Mouse (Mus musculus) kidney, adult 2 months (tissue): ENCODE measurements around the gene Drc7. TPM values are rescaled to one million over a fixed set of nuclear protein-coding genes. Genes with fewer than 3 reads are reported as not detected.
A peak's percentile ranks its signal among the peaks of the same experiment; 100 is the strongest.

Source experiments
- DNase-seq: peaks from one replicate; pipeline ENCODE4 v3.0.0; 2021
- H3K27ac ChIP-seq: fragments of 200-500 bp; 2 replicates; pipeline ENCODE4 v1.5.1; 2012; ENCODE audit warnings: low read depth, low read length, control low read depth, inconsistent platforms; ENCODE audit not compliant: insufficient read depth
- H3K27me3 ChIP-seq: fragments of 200-500 bp; replicated peaks from 2 replicates; pipeline ENCODE4 v1.6.1; 2012; ENCODE audit warnings: mild to moderate bottlenecking, moderate library complexity, low read length, inconsistent platforms; ENCODE audit not compliant: control insufficient read depth, insufficient read depth
- H3K36me3 ChIP-seq: fragments of 200-500 bp; 2 replicates; pipeline ENCODE4 v1.6.1; 2012; ENCODE audit warnings: mild to moderate bottlenecking, moderate library complexity, low read length, inconsistent platforms; ENCODE audit not compliant: control insufficient read depth, insufficient read depth
- H3K4me1 ChIP-seq: fragments of 200-500 bp; 2 replicates; pipeline ENCODE4 v1.6.1; 2011; ENCODE audit warnings: low read length; ENCODE audit not compliant: control insufficient read depth, insufficient read depth
- H3K4me3 ChIP-seq: fragments of 200-500 bp; 2 replicates; pipeline ENCODE4 v1.5.1; 2011; ENCODE audit warnings: mild to moderate bottlenecking, low read depth, low read length, control low read depth; ENCODE audit not compliant: insufficient read depth
- CTCF ChIP-seq: fragments of 200-500 bp; conservative IDR thresholded peaks from 2 replicates; pipeline ENCODE4 v1.5.1; 2011; ENCODE audit warnings: low read depth, mild to moderate bottlenecking, control low read depth, low read length, moderate library complexity, mixed read lengths; ENCODE audit not compliant: insufficient read depth, insufficient read length
- POLR2A ChIP-seq: fragments of 200-500 bp; IDR thresholded peaks from one replicate; pipeline ENCODE4 v1.6.1; 2011; ENCODE audit warnings: low read depth, low read length, control low read depth
- WGBS: fragments of 180-500 bp; shearing (Covaris S2); methylation state at CpG from one replicate; pipeline ENCODE4 v1.1.7; 2018; 5-methylcytosine and 5-hydroxymethylcytosine counted together
- polyA plus RNA-seq: library from polyadenylated mRNA; depleted of rRNA; stranded (reverse); fragments of >200 nt; gene quantifications from 2 replicates; pipeline ENCODE4 v1.2.3, GENCODE M21; 2012

Drc7 gene
- polyA plus RNA-seq, 1 experiment = 0.05 TPM

DNA sequence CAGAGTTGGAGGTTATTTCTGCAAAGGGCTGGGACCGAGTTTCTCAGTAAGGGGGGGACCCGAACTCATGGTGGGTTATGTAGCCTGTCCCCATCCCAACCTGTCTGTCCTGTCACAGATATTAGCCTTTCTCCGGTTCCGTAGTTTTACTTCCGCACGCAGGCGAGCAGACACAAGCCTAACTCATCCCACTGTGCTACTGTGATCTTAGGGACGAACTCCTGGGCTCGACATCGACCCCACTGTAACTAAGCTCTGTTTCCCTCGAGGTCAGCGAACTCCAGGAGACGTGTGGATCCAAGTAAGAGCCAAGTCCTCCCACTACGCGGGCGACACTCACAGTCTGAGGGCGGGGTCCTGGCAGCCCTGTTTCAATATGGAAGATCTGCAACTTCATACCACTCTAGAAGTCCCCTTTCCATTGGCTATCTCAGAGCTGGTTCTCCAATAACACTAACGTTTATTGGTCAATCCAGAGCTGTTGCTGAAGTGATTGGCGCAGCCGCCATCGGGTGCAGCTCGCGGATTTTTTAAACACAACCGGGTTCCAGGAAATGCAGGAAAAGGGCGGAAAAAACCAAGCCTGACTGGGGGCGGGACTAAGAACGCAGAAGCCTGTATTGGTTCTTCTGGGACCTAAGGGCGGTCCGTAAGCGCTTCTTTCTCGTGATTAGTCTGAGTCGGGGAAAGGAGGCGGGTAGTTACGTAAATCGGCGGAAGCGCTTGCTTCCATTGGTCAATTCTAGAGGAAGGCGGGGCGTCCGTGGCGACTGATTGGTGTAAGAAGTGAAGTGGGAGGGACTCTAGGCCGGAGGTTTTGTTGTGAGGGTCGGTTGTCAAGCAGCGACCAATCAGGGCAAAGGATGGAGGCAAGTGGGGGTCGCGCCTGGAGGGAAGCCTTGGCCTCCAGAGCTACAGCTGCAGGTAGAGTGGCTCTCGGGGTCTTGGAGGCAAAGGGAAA is 25.8 kb downstream of the Drc7 start, which contains the start of gene Katnb1:
Gene Katnb1, plus strand, starts transcription at position 806 of the 961 bp plus-strand sequence.
- 0 out of 2 replicates have a peak, but pooled peaks cover 3% of the 10 kb centered on the region for H3K4me1 ChIP-seq
- H3K4me3 ChIP-seq = peak within 1 kb of the TSS; percentile 82
- no peaks in the 10 kb centered on the region for H3K36me3 ChIP-seq
- peak within 1 kb of the TSS; percentile 34 for H3K27ac ChIP-seq
- no peaks in the 10 kb centered on the region for H3K27me3 ChIP-seq
- TF ChIP-seq CTCF (no peak), POLR2A (peak; percentile 88)
- under 1% methylated on average over 47 of the region's 47 CpGs for WGBS
- DNase-seq = peak; percentile 100

DNA sequence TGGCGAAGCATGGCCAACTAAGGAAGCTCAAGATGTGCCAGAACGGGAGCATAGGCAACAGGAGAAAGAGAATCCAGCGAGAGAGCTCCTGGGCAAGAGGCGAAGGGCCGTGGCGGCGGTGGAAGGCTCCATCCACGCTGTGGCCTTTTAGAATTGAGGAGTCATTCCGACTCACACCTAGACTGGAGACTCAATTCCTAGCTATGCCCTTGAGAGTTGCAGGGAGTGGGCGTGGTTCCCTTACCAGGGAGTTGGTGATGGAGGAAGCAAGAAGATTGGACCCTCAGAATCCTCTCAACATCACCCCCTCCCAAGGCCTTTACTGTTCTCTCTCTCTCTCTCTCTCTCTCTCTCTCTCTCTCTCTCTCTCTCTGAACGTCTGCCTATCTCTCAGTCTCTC is 26.7 kb downstream of the Drc7 start:
- DNase-seq = no peak
- 5% methylated on average over 11 of the region's 11 CpGs for WGBS
- Histone ChIP-seq H3K27me3 (no peaks in the 10 kb centered on the region), H3K36me3 (no peaks in the 10 kb centered on the region), H3K27ac (no peak overlapping the region), H3K4me1 (0 out of 2 replicates have a peak, but pooled peaks cover 3% of the 10 kb centered on the region), H3K4me3 (peak overlapping the region; percentile 82)
- TF ChIP-seq POLR2A = no peak

DNA sequence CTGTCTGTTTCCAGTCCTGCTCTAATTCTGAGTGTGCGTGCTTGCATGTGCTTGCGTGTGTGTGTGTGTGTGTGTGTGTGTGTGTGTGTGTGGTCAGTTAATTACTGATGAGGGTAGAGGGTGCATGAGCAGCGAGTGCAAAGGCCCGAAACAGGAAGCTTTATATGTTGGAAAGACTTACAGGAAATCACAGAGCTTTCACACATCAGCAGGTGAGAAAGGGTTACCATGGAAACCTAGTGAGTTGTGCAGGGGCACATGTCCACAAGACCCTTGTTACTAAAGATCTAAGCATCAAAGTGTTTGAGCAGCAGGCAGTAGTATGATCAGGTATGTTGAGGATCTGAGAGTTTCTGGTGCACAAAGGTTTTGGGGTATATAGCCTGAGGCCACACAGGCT is 29.4 kb downstream of the Drc7 start:
- Histone ChIP-seq H3K36me3 (no peaks in the 10 kb centered on the region), H3K4me1 (0 out of 2 replicates have a peak, but pooled peaks cover 3% of the 10 kb centered on the region), H3K27ac (no peak overlapping the region), H3K4me3 (no peak overlapping the region), H3K27me3 (no peaks in the 10 kb centered on the region)
- no peak for DNase-seq
- no peak for TF ChIP-seq POLR2A
- no peak for TF ChIP-seq CTCF
- WGBS = 79% methylated on average over 4 of the region's 4 CpGs

DNA sequence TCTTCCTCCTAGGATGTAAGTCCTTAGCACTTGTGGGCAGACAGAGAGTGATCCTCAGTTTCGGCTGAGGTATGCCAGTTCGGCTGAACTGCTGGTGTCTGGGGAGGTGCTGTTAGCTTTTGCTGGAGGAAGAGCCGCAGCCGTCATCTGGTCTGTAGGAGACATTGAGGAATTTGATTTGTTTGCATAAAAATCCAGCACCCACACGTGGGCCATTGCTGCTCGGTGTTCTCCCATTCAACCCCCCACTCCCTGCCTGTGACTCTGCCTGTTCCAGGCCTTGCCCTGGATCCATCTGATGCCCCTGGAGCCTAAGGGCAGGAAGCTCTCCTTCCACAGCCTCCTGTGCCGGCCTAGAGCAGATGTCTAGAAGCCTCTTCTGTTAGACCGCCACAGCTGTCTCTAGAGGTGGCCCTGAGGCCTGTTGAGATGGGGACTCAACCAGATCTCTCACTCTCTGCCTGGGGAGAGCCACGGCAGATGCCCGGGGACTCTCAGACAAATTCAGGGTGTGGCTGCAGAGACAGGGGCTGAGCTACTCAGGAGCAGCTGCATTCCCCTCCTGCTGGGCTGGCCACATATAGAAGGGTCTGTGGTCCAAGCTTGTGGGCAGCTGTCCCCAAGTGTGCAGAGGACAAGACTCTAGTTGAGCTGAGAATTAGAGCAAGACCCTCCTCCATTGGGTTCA is 30.0 kb downstream of the Drc7 start:
- Histone ChIP-seq H3K4me3 (no peak overlapping the region), H3K4me1 (0 out of 2 replicates have a peak, but pooled peaks cover 3% of the 10 kb centered on the region), H3K27ac (no peak overlapping the region), H3K27me3 (no peaks in the 10 kb centered on the region), H3K36me3 (no peaks in the 10 kb centered on the region)
- no peak for DNase-seq
- 85% methylated on average over 10 of the region's 10 CpGs for WGBS
- TF ChIP-seq POLR2A (no peak), CTCF (no peak)

DNA sequence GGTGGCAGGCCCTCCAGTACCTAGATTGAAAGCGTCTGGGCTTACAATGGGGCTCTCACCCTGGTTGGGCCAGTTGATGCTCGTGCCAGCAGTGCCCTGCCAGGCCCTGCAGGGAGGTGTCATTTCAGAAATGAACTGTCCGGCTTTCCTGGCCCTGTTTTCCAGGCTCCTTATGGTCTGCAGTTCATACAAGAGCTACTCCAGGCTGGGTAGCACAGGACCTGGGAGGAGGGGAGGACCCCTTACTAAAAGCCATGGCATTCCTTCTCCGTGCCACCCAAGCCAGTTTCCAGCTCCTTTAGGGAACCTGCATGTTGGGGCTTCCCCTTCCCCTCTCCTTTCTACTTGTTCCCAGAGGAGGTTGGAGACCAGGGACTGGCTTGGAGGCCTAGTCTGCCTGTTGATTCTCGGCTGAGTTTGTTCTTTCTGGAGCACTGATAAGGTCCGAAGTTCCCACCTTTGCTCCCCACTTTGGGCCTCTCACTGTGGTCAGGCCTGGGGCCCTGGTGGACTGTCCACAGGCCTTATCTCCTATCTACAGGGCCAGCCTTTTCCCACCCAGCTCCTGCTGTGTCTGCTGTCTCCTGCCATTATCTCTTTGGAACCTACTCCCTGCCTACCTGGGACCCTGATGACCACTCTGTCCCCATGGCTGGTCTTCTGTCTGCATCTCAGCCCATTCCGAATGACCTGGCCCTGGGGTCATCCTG is 30.7 kb downstream of the Drc7 start:
- H3K4me1 ChIP-seq = 0 out of 2 replicates have a peak, but pooled peaks cover 3% of the 10 kb centered on the region
- no peak overlapping the region for H3K4me3 ChIP-seq
- WGBS = 91% methylated on average over 7 of the region's 7 CpGs
- no peak for TF ChIP-seq POLR2A
- no peak for TF ChIP-seq CTCF
- DNase-seq = no peak
- no peak overlapping the region for H3K27ac ChIP-seq
- H3K27me3 ChIP-seq = no peaks in the 10 kb centered on the region
- H3K36me3 ChIP-seq = no peaks in the 10 kb centered on the region

DNA sequence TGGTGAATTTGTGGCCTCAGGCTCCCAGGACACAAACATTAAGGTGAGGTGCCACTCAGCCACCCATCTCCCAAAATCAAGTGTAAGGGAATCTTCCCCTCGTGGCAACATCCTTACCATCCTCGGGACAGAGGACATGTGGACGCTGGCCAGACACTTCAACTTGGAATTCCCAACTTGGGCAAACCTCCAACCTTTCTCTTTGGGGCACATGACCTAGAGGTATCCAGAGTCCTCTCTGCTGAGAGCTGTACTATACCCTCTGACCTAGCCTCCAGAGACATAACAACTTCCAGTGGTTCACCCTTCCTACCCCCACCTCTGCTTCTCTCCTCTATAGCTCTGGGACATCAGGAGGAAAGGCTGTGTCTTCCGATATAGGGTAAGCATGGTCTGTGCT is 38.7 kb downstream of the Drc7 start:
- Histone ChIP-seq H3K36me3 (no peaks in the 10 kb centered on the region), H3K4me3 (peak overlapping the region; percentile 12; the same call in 1 of the 2 replicates), H3K27me3 (no peaks in the 10 kb centered on the region), H3K27ac (peak overlapping the region; percentile 62), H3K4me1 (peaks cover 10% of the 10 kb centered on the region)
- DNase-seq = peak; percentile 94
- 51% methylated on average over 4 of the region's 4 CpGs for WGBS
- no peak for TF ChIP-seq CTCF
- TF ChIP-seq POLR2A = no peak

DNA sequence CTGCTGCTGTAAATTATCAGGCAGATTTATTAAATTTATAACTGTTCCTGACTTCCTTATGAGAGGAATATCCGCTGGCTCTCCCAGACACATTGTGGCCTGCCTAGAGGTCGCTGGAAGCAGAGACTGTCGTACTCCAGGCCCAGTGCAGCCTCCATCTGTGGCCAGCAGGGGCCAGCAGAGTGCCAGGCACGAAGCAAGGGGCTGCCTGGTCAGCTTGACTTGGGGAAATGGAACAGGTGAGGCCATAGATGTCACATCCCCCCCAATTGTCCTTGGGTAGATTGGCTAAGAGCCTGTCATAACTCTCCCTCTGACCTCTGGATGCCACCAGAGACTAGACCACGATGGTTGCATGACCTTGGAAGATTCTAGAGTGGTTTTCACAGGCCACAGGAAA is 44.1 kb downstream of the Drc7 start:
- H3K27me3 ChIP-seq = no peaks in the 10 kb centered on the region
- no peak overlapping the region for H3K27ac ChIP-seq
- peaks cover 2% of the 10 kb centered on the region; the same call in 1 of the 2 replicates for H3K36me3 ChIP-seq
- WGBS = 12% methylated on average over 5 of the region's 5 CpGs
- H3K4me1 ChIP-seq = no peaks in the 10 kb centered on the region
- H3K4me3 ChIP-seq = no peak overlapping the region
- TF ChIP-seq POLR2A (no peak), CTCF (peak; percentile 95)
- peak; percentile 81 for DNase-seq
